Mouse (Mus musculus): Measurements from ENCODE around the gene Psmd14.

Psmd14 gene

DNA sequence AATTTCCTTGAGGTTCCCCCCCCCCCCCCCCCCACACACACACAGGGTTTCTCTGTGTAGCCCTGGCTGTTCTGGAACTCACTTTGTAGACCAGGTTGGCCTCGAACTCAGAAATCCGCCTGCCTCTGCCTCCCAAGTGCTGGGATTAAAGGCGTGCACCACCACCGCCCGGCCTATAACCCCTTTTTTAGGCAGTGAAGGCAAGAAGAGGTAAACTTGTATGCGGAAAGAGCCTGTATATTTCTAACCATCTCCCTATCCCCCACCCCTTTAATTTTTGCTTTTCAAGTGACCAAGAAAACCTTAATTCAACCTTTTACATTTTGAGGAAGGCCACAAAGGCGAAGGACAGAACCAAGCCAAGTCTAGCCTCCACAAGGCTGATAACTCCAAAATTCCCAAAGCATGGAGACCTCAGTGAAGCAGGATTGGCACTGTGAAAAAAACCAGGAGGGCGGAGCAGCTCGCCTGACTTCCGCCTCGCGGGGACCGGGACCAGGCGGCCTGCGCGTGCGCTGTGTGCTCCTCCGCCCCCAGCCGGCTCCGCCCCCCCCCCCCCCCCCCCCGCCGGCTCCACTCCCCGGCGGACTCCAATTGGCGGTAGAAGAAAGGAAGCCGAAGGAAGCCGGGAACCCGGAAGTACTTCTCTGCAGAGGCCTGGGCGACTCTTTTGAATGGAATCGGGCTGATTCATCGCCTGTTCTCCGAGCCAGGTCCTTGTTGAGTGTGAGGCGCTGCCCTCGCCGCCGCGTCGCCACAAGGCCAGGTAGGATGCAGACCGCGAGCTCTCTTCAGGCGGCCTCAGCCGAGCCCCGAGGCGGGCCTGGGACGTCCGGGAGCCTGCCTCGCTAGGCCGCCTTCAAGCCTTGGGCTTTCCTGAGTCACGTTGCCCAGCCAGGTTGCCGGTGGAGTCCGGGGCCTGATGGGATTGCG lies at the start of gene Psmd14:
Psmd14 (plus strand) TSS at position 587 of the 933 bp plus-strand sequence.
- peak; percentile 92 for DNase-seq (ENCODE audit: low read depth)

DNA sequence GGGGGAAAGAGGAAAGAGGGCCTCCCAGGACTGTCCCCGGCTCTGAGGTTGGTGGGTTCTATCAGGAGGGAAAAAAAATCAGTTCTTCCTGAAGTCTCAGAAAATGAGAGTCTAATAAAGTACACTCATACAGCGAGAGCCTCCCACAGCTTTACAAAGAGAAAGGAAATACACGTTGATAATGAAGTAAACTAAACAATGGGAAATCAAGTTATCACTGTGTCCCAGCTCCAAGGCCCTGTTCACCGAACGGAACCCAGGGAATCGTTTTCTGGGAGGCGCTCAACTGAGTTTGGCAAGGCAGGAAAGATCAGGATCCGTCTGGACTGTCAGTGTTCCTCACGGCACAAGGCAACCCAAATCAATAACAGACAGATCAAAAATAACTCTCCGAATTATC lies 48.7 kb upstream of the Psmd14 start:
- DNase-seq (ENCODE audit: low read depth) = no peak

GRCm38 (mm10) chr2:61663573-61664241 lies 47.8 kb upstream of the Psmd14 start:
- no peak for DNase-seq (ENCODE audit: low read depth)

- no peak for DNase-seq (ENCODE audit: low read depth)
Observed at GRCm38 (mm10) chr2:61667420-61667819, 44.1 kb upstream of the Psmd14 start.

- DNase-seq (ENCODE audit: low read depth) = peak; percentile 68
Observed at GRCm38 (mm10) chr2:61668260-61668659, 43.2 kb upstream of the Psmd14 start.

GRCm38 (mm10) chr2:61674555-61674954 lies 36.9 kb upstream of the Psmd14 start:
- DNase-seq (ENCODE audit: low read depth) = no peak

GRCm38 (mm10) chr2:61681572-61681971 lies 29.9 kb upstream of the Psmd14 start:
- DNase-seq (ENCODE audit: low read depth) = no peak

- no peak for DNase-seq (ENCODE audit: low read depth)
Observed at GRCm38 (mm10) chr2:61686533-61686932, 25.0 kb upstream of the Psmd14 start.

GRCm38 (mm10) chr2:61689086-61689485 lies 22.4 kb upstream of the Psmd14 start:
- no peak for DNase-seq (ENCODE audit: low read depth)

GRCm38 (mm10) chr2:61709570-61709969 lies 1.9 kb upstream of the Psmd14 start:
- DNase-seq (ENCODE audit: low read depth) = no peak

DNA sequence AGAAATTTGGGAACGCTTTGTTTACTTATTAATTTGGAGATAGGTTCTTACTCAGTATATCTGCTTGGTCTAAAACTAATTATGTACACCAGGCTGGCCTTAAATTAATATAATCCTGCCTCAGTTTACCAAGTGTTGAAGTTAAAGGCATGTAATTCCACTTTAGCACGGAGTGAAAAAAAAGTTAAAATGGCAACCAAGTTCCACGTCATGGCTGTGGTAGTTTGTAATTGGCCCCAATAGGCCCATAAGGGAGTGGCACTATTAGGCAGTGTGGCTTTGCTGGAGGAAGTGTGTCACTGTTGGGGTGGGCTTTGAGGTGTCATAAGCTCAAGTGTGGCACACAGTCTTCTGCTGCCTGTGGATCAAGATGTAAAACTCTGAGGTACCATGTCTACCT lies 1.0 kb downstream of the Psmd14 start:
- peak; percentile 64 for DNase-seq (ENCODE audit: low read depth)

- DNase-seq (ENCODE audit: low read depth) = no peak
Observed at GRCm38 (mm10) chr2:61722401-61722982, 11.0 kb downstream of the Psmd14 start.

DNA sequence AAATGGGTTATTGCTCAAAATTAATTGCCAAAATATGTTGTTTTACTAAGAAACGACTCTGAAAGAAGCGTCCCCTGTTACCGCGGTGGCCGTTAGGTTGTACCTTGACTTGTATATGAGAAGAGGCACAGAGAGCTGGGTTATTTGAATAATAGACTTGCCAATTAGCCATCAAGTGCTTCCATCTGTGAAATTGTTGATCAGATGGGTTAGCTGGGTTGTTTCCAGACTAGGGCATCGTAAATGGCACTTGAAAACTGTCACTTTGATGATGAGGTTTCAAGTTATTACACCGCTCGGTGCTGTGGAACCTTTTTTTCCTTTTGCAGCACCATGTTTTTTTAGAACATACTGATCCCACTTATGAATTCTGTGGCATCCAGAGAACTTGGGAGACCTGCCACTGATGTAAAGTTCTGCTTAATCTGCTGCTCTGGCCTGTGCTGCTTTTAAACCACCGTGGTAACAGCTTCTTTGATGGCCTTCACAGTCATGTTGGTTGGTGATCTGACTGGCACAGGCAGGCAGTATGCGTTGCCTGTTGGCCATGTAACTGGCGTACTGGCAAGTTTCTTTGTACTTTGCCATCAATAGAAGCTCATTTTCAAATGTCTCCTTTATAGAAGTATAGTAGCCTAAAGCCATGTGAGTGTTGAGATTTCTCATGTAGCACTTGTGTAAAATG lies 21.4 kb downstream of the Psmd14 start:
- DNase-seq (ENCODE audit: low read depth) = no peak

DNA sequence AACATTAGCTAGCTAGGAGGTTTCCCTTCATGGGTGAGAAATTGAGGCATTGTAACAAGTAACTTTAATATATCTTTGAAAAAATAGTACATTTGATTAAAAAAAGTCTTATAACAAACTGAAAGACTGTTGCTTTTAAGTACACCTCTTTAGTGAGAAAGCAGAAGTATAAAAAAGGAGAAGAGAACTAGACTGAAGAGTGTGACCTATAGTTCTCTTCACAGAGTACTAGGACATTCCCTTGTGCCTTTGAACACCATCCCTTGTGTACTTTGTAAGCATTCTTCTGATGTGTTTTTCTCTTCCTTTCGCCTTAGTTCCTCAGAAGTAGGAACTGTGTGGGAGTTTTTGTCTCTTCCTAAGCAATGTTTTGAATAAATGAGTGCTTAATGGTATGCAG lies 22.7 kb downstream of the Psmd14 start:
- no peak for DNase-seq (ENCODE audit: low read depth)

DNA sequence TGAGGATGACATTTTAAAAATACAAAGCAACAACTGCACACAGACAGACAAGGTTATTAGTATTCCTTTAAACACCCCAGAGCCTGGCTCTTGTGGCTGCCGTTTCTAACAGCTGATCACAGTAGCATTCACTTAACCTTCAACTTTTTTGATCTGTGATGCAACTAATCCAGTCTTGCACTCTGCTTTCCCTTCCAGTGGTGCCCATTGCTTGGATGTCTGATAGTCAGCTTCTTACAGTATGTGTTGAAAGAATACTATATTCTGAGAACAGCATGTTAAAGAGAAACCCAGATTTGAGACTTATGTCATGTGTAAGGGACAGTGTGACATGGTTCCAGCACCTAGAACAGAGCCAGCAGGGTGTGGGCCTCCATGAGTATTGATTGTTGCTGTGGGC lies 34.6 kb downstream of the Psmd14 start:
- no peak for DNase-seq (ENCODE audit: low read depth)

GRCm38 (mm10) chr2:61746580-61746979 lies 35.1 kb downstream of the Psmd14 start:
- DNase-seq (ENCODE audit: low read depth) = no peak

DNA sequence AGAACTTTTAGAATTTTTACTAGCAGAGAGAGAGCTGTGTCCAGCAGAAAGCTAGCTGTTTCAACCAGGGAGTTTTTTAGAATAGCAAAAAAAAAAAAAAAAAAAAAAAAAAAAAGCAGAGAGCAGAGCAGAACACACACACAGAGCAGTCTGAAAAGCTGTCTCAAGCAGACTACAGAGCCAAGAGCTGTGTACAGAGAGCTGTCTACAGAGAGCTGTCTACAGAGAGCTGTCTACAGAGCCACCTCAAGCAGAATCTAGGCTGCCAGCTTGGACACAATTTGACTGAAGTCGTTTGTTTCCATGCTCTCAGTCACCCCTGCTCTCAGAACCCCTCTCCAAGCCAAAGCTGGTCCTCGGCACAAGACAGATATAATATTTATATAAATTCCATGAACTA lies 35.9 kb downstream of the Psmd14 start:
- no peak for DNase-seq (ENCODE audit: low read depth)

GRCm38 (mm10) chr2:61750702-61751101 lies 39.2 kb downstream of the Psmd14 start:
- no peak for DNase-seq (ENCODE audit: low read depth)

- no peak for DNase-seq (ENCODE audit: low read depth)
Observed at GRCm38 (mm10) chr2:61751286-61751685, 39.8 kb downstream of the Psmd14 start.

DNA sequence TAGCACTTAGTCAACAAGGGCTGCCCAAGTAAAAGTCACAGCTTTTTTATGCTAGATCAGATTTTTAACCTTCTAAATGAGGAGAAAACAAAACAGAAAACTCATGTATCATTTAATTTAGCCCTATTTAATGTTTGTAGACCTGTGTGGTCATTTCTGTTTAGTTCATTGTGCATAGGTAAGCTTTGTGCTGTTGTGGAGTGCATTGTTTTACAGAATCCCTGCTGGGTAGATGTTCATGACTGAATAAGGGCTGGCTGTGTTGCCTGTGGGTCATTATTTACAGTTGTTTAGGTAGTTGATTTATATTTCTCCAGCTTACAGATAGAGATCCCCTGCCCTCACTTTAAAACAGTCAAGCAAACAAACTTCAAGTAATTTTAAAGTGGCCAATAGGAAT lies 40.9 kb downstream of the Psmd14 start:
- no peak for DNase-seq (ENCODE audit: low read depth)

DNA sequence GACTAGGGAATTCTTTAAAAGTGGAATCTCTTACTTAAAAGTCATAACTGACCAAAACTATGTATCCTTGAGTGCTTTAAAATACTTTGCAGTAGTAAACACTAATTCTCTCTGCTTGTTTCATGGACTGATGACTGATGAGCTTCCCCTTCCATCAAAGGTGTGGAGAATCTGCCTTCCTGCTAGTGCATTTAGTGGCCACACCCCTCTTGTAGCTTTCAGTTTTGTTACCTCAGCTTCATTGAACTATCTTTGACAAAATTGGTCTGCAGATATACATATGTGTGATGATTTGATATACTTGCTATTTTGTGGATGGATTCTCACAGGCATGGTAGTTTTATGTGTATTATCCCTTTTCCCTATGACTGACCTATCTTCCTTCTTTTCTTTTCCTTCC lies 43.5 kb downstream of the Psmd14 start:
- DNase-seq (ENCODE audit: low read depth) = peak; percentile 34

GRCm38 (mm10) chr2:61759234-61759855 lies 47.9 kb downstream of the Psmd14 start:
- no peak for DNase-seq (ENCODE audit: low read depth)

Data from induced T-regulatory cell, adult 2 months (primary cell).